Mouse (Mus musculus): ENCODE measurements around the gene AU040320. TPM values are rescaled to one million over a fixed set of nuclear protein-coding genes. Genes with fewer than 3 reads are reported as not detected.

Gene AU040320
- polyA plus RNA-seq, 1 experiment from 2014 or later, result 20.9 TPM

- no peak overlapping the region for H3K4me3 ChIP-seq (ENCODE audit: low read depth, low read length)
- no peak for ATAC-seq (ENCODE audit: insufficient read depth)
- no peak for TF ChIP-seq CTCF (IDR thresholded peaks at IDR 0.05; ENCODE audit: low read depth)
- DNase-seq, result no peak
- peaks cover 37% of the 10 kb centered on the region for H3K36me3 ChIP-seq (ENCODE audit: insufficient read depth)
- H3K9ac ChIP-seq, result no peak overlapping the region
- no peak overlapping the region for H3K4me2 ChIP-seq
- WGBS, result 67% methylated on average over 5 of the region's 5 CpGs
- no peaks in the 10 kb centered on the region for H3K27me3 ChIP-seq (ENCODE audit: insufficient read depth, low read length)
- no peaks in the 10 kb centered on the region for H3K9me3 ChIP-seq (ENCODE audit: low read depth, low read length)
- H3K4me1 ChIP-seq (ENCODE audit: insufficient read depth), result no peaks in the 10 kb centered on the region
- no peak overlapping the region for H3K27ac ChIP-seq (ENCODE audit: low read depth)
Observed at GRCm38 (mm10) chr4:126814854-126815253, 61.5 kb downstream of the AU040320 start.

- Histone ChIP-seq H3K4me2 (no peak overlapping the region), H3K36me3 (ENCODE audit: insufficient read depth) (peaks cover 8% of the 10 kb centered on the region), H3K27ac (ENCODE audit: low read depth) (no peak overlapping the region), H3K4me3 (ENCODE audit: low read depth, low read length) (no peak overlapping the region), H3K9me3 (ENCODE audit: low read depth, low read length) (no peaks in the 10 kb centered on the region), H3K9ac (no peak overlapping the region), H3K4me1 (ENCODE audit: insufficient read depth) (no peaks in the 10 kb centered on the region), H3K27me3 (ENCODE audit: insufficient read depth, low read length) (no peaks in the 10 kb centered on the region)
- no peak for ATAC-seq (ENCODE audit: insufficient read depth)
- 76% methylated on average over 9 of the region's 9 CpGs for WGBS
- no peak for TF ChIP-seq CTCF (IDR thresholded peaks at IDR 0.05; ENCODE audit: low read depth)
- DNase-seq, result no peak
Observed at GRCm38 (mm10) chr4:126822891-126823882, 69.8 kb downstream of the AU040320 start.

- ATAC-seq (ENCODE audit: insufficient read depth), result no peak
- no peak overlapping the region for H3K4me2 ChIP-seq
- WGBS, result 86% methylated on average over 5 of the region's 5 CpGs
- no peak for DNase-seq
- no peak overlapping the region for H3K27ac ChIP-seq (ENCODE audit: low read depth)
- H3K4me3 ChIP-seq (ENCODE audit: low read depth, low read length), result no peak overlapping the region
- H3K9ac ChIP-seq, result no peak overlapping the region
- no peak for TF ChIP-seq CTCF (IDR thresholded peaks at IDR 0.05; ENCODE audit: low read depth)
- peaks cover 8% of the 10 kb centered on the region for H3K36me3 ChIP-seq (ENCODE audit: insufficient read depth)
- no peaks in the 10 kb centered on the region for H3K27me3 ChIP-seq (ENCODE audit: insufficient read depth, low read length)
- no peaks in the 10 kb centered on the region for H3K9me3 ChIP-seq (ENCODE audit: low read depth, low read length)
- no peaks in the 10 kb centered on the region for H3K4me1 ChIP-seq (ENCODE audit: insufficient read depth)
Observed at GRCm38 (mm10) chr4:126823917-126824316, 70.6 kb downstream of the AU040320 start.

GRCm38 (mm10) chr4:126831122-126831521 lies 77.8 kb downstream of the AU040320 start:
- H3K9ac ChIP-seq, result no peak overlapping the region
- no peak overlapping the region for H3K27ac ChIP-seq (ENCODE audit: low read depth)
- ATAC-seq (ENCODE audit: insufficient read depth), result no peak
- no peaks in the 10 kb centered on the region for H3K9me3 ChIP-seq (ENCODE audit: low read depth, low read length)
- H3K27me3 ChIP-seq (ENCODE audit: insufficient read depth, low read length), result no peaks in the 10 kb centered on the region
- DNase-seq, result no peak
- H3K4me2 ChIP-seq, result no peak overlapping the region
- no peaks in the 10 kb centered on the region for H3K4me1 ChIP-seq (ENCODE audit: insufficient read depth)
- TF ChIP-seq CTCF (IDR thresholded peaks at IDR 0.05; ENCODE audit: low read depth), result no peak
- over 99% methylated on average over 5 of the region's 5 CpGs for WGBS
- H3K4me3 ChIP-seq (ENCODE audit: low read depth, low read length), result no peak overlapping the region
- H3K36me3 ChIP-seq (ENCODE audit: insufficient read depth), result peaks cover 15% of the 10 kb centered on the region; the same call in 1 of the 2 replicates

- no peak overlapping the region for H3K27ac ChIP-seq (ENCODE audit: low read depth)
- no peak overlapping the region for H3K4me3 ChIP-seq (ENCODE audit: low read depth, low read length)
- H3K27me3 ChIP-seq (ENCODE audit: insufficient read depth, low read length), result no peaks in the 10 kb centered on the region
- H3K9ac ChIP-seq, result no peak overlapping the region
- TF ChIP-seq CTCF (IDR thresholded peaks at IDR 0.05; ENCODE audit: low read depth), result no peak
- peaks cover 39% of the 10 kb centered on the region; the same call in 1 of the 2 replicates for H3K36me3 ChIP-seq (ENCODE audit: insufficient read depth)
- H3K4me2 ChIP-seq, result no peak overlapping the region
- ATAC-seq (ENCODE audit: insufficient read depth) (no peak), DNase-seq (no peak)
- H3K9me3 ChIP-seq (ENCODE audit: low read depth, low read length), result no peaks in the 10 kb centered on the region
- H3K4me1 ChIP-seq (ENCODE audit: insufficient read depth), result no peaks in the 10 kb centered on the region
- WGBS, result 74% methylated on average over 7 of the region's 7 CpGs
Observed at GRCm38 (mm10) chr4:126838799-126839198, 85.5 kb downstream of the AU040320 start.

GRCm38 (mm10) chr4:126839873-126840272 lies 86.5 kb downstream of the AU040320 start:
- Histone ChIP-seq H3K27ac (ENCODE audit: low read depth) (no peak overlapping the region), H3K9me3 (ENCODE audit: low read depth, low read length) (no peaks in the 10 kb centered on the region), H3K4me1 (ENCODE audit: insufficient read depth) (no peaks in the 10 kb centered on the region), H3K27me3 (ENCODE audit: insufficient read depth, low read length) (no peaks in the 10 kb centered on the region), H3K9ac (no peak overlapping the region), H3K4me2 (no peak overlapping the region), H3K36me3 (ENCODE audit: insufficient read depth) (peaks cover 43% of the 10 kb centered on the region; the same call in 1 of the 2 replicates), H3K4me3 (ENCODE audit: low read depth, low read length) (no peak overlapping the region)
- peak; percentile 70; the same call in 1 of the 2 replicates for ATAC-seq (ENCODE audit: insufficient read depth)
- WGBS, result 17% methylated on average over 7 of the region's 7 CpGs
- TF ChIP-seq CTCF (IDR thresholded peaks at IDR 0.05; ENCODE audit: low read depth), result peak; percentile 95
- peak; percentile 93 for DNase-seq

GRCm38 (mm10) chr4:126840996-126841560 lies 87.7 kb downstream of the AU040320 start:
- ATAC-seq (ENCODE audit: insufficient read depth), result no peak

More at GRCm38 (mm10) chr4:126840996-126841560, 87.7 kb downstream of the AU040320 start:
- H3K4me3 ChIP-seq (ENCODE audit: low read depth, low read length), result no peak overlapping the region
- DNase-seq, result no peak
- H3K4me2 ChIP-seq, result no peak overlapping the region
- no peaks in the 10 kb centered on the region for H3K9me3 ChIP-seq (ENCODE audit: low read depth, low read length)
- no peaks in the 10 kb centered on the region for H3K27me3 ChIP-seq (ENCODE audit: insufficient read depth, low read length)
- 87% methylated on average over 15 of the region's 15 CpGs for WGBS
- H3K9ac ChIP-seq, result no peak overlapping the region
- peaks cover 39% of the 10 kb centered on the region; the same call in 1 of the 2 replicates for H3K36me3 ChIP-seq (ENCODE audit: insufficient read depth)
- H3K4me1 ChIP-seq (ENCODE audit: insufficient read depth), result no peaks in the 10 kb centered on the region
- H3K27ac ChIP-seq (ENCODE audit: low read depth), result no peak overlapping the region
- TF ChIP-seq CTCF (IDR thresholded peaks at IDR 0.05; ENCODE audit: low read depth), result no peak
